Mouse (Mus musculus) intestine, postnatal 0 days (tissue): ENCODE data around the gene Ikzf1. TPM values are rescaled to one million over a fixed set of nuclear protein-coding genes. Genes with fewer than 3 reads are reported as not detected.

Source experiments
- ATAC-seq: fragments of 200-750 bp; cut with Nextera tagmentation; 2 replicates; pipeline ENCODE4 v1.8.0; 2017; ENCODE audit warnings: mild to moderate bottlenecking, moderate TSS enrichment, moderate library complexity
- H3K27ac ChIP-seq: fragments of 300-500 bp; sonication (generic); 2 replicates; pipeline ENCODE4 v1.5.1; 2014; ENCODE audit warnings: mild to moderate bottlenecking, low read depth, low read length, moderate library complexity
- H3K27me3 ChIP-seq: fragments of 300-500 bp; sonication (generic); replicated peaks from 2 replicates; pipeline ENCODE4 v1.6.1; 2014; ENCODE audit warnings: low read length, mixed read lengths; ENCODE audit not compliant: control insufficient read depth, insufficient read depth
- H3K36me3 ChIP-seq: fragments of 300-500 bp; sonication (generic); 2 replicates; pipeline ENCODE4 v1.6.1; 2014; ENCODE audit warnings: mild to moderate bottlenecking, moderate library complexity; ENCODE audit not compliant: control insufficient read depth, insufficient read depth
- H3K4me1 ChIP-seq: fragments of 300-500 bp; sonication (generic); replicated peaks from 2 replicates; pipeline ENCODE4 v1.6.1; 2014; ENCODE audit warnings: antibody characterized with exemption, low read length, mixed read lengths; ENCODE audit not compliant: control insufficient read depth, insufficient read depth
- H3K4me2 ChIP-seq: fragments of 300-500 bp; sonication (generic); replicated peaks from 2 replicates; pipeline ENCODE4 v1.6.1; 2014; ENCODE audit warnings: low read depth, mild to moderate bottlenecking, moderate library complexity
- H3K4me3 ChIP-seq: fragments of 300-500 bp; sonication (generic); 2 replicates; pipeline ENCODE4 v1.5.1; 2014; ENCODE audit warnings: low read depth, low read length
- H3K9ac ChIP-seq: fragments of 300-500 bp; sonication (generic); 2 replicates; pipeline ENCODE4 v1.6.1; 2014; ENCODE audit warnings: mild to moderate bottlenecking, low read depth, low read length
- H3K9me3 ChIP-seq: fragments of 300-500 bp; sonication (generic); 2 replicates; pipeline ENCODE4 v1.6.1; 2016; ENCODE audit warnings: mixed run types; ENCODE audit not compliant: control insufficient read depth
- CTCF ChIP-seq: sonication (generic); IDR thresholded peaks from 2 replicates; pipeline ENCODE4 v1.5.1; 2016; ENCODE audit warnings: low read depth, mild to moderate bottlenecking, control low read depth, antibody characterized with exemption, moderate library complexity
- WGBS: fragments of 180-500 bp; shearing (Covaris S2); extraction: QIAGEN DNeasy Blood & Tissue Kit; methylation state at CpG from one replicate; pipeline ENCODE4 v1.1.7; 2014; 5-methylcytosine and 5-hydroxymethylcytosine counted together
- polyA plus RNA-seq: library from polyadenylated mRNA; unstranded; fragments of >200 nt; fragmentation: Nextera tagmentation; extraction: Ambion mirVana; gene quantifications from 2 replicates; pipeline ENCODE4 v1.2.1, GENCODE M21; 2015

Ikzf1 gene
- polyA plus RNA-seq, 1 experiment from 2014 or later = 0.85 TPM

DNA sequence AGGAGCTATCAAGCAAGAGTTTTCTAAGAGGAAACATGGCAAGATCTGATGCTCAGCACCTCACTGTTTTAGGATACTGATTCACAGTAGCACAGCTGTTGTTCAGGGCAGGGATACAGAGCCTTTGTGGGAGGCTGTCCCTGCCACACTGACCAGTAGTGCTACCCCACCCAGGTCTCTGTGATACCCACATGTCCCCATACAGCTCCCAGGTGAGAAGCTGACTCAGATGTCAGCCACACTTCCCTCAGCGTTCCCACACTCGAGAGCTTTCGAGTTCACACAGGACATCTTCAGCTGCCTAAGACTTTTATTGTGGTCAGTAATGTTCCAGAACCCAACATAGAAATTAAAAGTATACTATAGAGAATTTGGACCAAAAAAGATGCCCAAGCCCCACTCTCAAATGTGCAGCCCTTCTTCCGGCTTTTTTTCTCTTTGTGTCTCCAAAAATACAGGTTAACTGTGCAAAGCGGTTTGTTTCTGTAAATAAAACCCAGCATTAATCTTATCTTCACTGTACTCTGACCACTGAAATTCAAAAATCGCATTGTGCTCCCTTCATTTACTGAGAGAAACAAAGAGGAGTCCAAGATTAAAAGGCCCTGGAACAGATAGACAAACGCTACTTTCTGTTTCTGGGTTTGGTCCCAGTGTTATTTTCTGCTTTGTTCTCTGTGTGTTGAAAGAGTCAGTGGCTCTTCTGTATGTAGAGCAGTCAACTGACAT, 31.3 kb downstream of the Ikzf1 start:
- 79% methylated on average over 7 of the region's 7 CpGs for WGBS
- H3K27ac ChIP-seq = no peak overlapping the region

DNA sequence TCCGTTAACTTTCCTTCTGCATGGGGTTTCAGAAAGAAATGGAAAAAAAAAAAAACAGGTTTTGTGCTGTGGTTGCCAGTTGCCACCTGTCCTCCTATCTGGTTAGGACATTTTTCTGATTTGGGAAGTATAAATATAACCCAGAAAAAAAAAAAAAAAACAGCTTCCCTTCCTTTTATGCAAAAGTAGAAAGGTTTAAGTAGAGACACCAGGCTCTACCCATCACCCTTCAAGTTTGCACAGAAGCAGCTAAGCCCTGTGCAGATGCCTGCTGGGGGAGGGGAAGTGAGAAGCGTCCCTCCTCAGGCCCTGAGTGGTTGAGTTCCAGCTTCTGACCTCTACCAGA, 31.9 kb downstream of the Ikzf1 start:
- H3K4me2 ChIP-seq = no peak overlapping the region
- no peaks in the 10 kb centered on the region for H3K36me3 ChIP-seq
- no peaks in the 10 kb centered on the region for H3K27me3 ChIP-seq
- H3K27ac ChIP-seq = no peak overlapping the region
- no peaks in the 10 kb centered on the region for H3K4me1 ChIP-seq
- H3K4me3 ChIP-seq = no peak overlapping the region
- no peak for ATAC-seq
- TF ChIP-seq CTCF = no peak
- no peaks in the 10 kb centered on the region for H3K9me3 ChIP-seq
- H3K9ac ChIP-seq = no peak overlapping the region
- 80% methylated on average over 2 of the region's 2 CpGs for WGBS

More for the DNA sequence above, 31.3 kb downstream of the Ikzf1 start:
- Histone ChIP-seq H3K9ac (no peak overlapping the region), H3K27me3 (no peaks in the 10 kb centered on the region), H3K9me3 (no peaks in the 10 kb centered on the region), H3K4me3 (no peak overlapping the region), H3K4me1 (no peaks in the 10 kb centered on the region), H3K4me2 (no peak overlapping the region), H3K36me3 (no peaks in the 10 kb centered on the region)
- ATAC-seq = no peak
- TF ChIP-seq CTCF = no peak

DNA sequence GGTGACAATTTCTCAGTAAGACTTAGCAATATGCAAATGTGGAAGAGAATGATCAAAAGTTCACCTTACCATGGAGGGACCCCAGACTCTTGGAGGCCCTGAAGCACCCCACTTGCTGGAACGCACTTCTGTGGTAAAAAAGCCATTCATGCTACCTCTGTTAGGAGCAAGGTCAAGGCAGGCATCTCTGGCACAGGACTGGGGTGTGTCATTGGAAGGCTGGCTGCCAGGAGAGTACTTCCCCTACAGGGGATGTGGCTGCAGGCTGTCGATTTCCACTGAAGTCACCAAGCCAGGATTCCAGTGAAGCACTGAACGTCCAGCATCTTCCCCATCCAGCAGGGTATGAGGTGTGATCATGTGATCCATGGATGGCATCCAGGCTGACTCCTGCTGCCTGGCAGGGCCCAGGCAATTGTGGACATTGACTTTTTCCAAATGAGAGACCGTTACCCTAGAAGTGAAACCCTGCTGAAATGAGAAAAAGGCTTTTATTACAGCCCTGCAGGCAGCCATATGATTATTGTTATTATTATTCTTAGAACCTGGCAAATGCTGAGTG, 32.9 kb downstream of the Ikzf1 start:
- 79% methylated on average over 4 of the region's 4 CpGs for WGBS
- Histone ChIP-seq H3K4me2 (no peak overlapping the region), H3K36me3 (no peaks in the 10 kb centered on the region), H3K27ac (no peak overlapping the region), H3K4me3 (no peak overlapping the region), H3K9ac (no peak overlapping the region), H3K9me3 (no peaks in the 10 kb centered on the region), H3K4me1 (no peaks in the 10 kb centered on the region), H3K27me3 (no peaks in the 10 kb centered on the region)
- no peak for ATAC-seq
- no peak for TF ChIP-seq CTCF

DNA sequence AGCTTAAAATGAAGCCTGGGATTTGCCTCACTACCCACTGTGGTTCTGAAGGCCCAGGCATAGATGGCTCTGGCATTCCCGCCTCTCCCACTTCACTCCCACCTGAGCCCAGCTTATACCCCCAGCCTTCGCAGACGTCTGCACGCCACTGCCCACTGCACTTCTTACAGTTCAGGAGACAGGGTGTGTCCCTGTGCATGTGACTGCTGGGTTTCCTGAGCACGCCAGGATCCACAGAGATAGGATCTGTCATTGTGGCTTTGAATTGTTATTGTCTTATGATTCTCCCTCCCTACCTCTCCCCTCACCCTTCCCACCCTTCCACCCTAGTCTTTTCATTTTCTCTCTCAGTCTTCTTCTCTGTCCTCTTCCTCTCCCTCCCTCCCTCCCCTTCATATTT, 34.9 kb downstream of the Ikzf1 start:
- H3K9me3 ChIP-seq = no peaks in the 10 kb centered on the region
- H3K4me1 ChIP-seq = no peaks in the 10 kb centered on the region
- H3K4me2 ChIP-seq = no peak overlapping the region
- H3K27ac ChIP-seq = no peak overlapping the region
- no peak for TF ChIP-seq CTCF
- 71% methylated on average over 5 of the region's 5 CpGs for WGBS
- no peak for ATAC-seq
- no peaks in the 10 kb centered on the region for H3K27me3 ChIP-seq
- no peak overlapping the region for H3K4me3 ChIP-seq
- H3K9ac ChIP-seq = no peak overlapping the region
- H3K36me3 ChIP-seq = no peaks in the 10 kb centered on the region

DNA sequence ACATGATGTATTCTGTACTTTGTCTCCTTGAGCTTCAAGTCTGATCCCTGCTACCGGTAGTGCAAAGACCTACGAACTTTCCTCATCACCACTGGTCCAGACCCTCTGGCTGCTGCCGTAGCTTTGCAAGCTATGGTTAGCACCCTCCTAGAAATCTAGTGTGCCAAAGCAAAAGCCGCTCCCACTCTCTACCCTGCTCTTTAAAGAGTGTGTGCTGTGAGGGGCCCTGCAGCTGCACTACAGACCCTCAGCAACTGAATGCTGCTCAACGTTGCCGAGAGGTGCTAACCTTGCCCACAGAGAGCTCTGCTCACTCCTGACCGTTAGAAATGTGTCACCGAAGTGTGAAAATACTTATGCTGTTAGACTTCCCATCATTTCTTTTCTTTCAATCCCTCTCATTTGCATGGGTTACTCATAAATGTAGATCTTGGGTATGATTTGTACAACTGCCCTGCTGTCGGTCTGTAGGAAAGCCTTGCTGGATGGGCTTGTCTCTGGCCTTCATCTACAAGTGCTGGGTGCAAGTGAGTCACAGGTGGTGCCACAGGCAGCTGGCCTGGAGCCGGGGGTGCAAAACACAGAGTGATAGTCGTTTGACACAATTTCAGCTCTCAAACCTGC, 40.6 kb downstream of the Ikzf1 start:
- Histone ChIP-seq H3K4me2 (no peak overlapping the region), H3K27ac (no peak overlapping the region)
- ATAC-seq = no peak

DNA sequence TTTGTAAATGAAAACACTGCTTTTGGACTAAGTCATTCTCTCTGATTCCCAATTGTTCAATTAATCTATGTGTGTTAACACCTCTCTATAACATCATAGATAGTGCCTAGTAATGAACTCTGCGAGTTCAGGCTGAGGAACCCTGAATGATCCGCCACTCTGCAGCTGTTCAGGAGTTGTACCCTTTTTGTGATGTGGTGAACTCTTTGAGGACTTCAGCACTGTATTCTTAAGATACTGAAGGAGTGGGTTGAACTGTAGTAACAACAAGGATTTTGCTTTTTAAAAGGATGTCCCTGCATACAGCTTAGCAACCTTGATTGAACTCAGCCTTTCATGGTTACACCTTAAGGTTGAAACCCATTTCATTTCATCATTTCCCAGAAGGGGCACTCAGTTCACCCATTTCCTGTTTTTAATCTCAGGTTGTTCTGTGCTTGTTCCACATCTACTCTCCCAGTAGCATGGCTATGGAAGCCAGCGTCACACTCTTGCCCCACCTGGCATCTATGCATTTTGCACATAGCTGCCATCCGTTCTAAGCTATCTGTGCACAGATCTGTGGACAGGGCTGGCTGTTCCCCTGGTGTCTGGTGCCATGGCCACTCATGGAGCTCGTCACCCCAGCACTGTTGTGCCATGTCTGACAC, 41.2 kb downstream of the Ikzf1 start:
- H3K9ac ChIP-seq = no peak overlapping the region
- no peak for ATAC-seq
- no peak overlapping the region for H3K4me2 ChIP-seq
- TF ChIP-seq CTCF = no peak
- no peaks in the 10 kb centered on the region for H3K36me3 ChIP-seq
- H3K27ac ChIP-seq = no peak overlapping the region
- no peaks in the 10 kb centered on the region for H3K27me3 ChIP-seq
- no peak overlapping the region for H3K4me3 ChIP-seq
- no peaks in the 10 kb centered on the region for H3K9me3 ChIP-seq
- WGBS = 87% methylated on average over 5 of the region's 5 CpGs
- H3K4me1 ChIP-seq = no peaks in the 10 kb centered on the region

More for the DNA sequence above, 40.6 kb downstream of the Ikzf1 start:
- Histone ChIP-seq H3K36me3 (no peaks in the 10 kb centered on the region), H3K9me3 (no peaks in the 10 kb centered on the region), H3K27me3 (no peaks in the 10 kb centered on the region), H3K4me3 (no peak overlapping the region), H3K9ac (no peak overlapping the region), H3K4me1 (no peaks in the 10 kb centered on the region)
- 83% methylated on average over 11 of the region's 11 CpGs for WGBS
- no peak for TF ChIP-seq CTCF
